Mouse (Mus musculus) liver, embryonic 14.5 days (tissue): ENCODE measurements around the gene Ptk7. TPM values are rescaled to one million over a fixed set of nuclear protein-coding genes. Genes with fewer than 3 reads are reported as not detected.

Experiments
- ATAC-seq: fragments of 200-750 bp; cut with Nextera tagmentation; 2 replicates; pipeline ENCODE4 v1.8.0; 2017; ENCODE audit warnings: moderate number of reproducible peaks, mild to moderate bottlenecking, moderate library complexity; ENCODE audit not compliant: insufficient read depth
- DNase-seq, 3 experiments: peaks; one replicate each; pipeline ENCODE4 v3.0.0-alpha.2; 2012 to 2013; ENCODE audit warnings: low read depth in 3 of 3, low spot score in 3 of 3
- H3K27ac ChIP-seq: fragments of 300-500 bp; sonication (generic); 2 replicates; pipeline ENCODE4 v1.5.1; 2014; ENCODE audit warnings: moderate library complexity, mild to moderate bottlenecking, control low read depth, inconsistent platforms
- H3K27me3 ChIP-seq: fragments of 300-500 bp; sonication (generic); 2 replicates; pipeline ENCODE4 v1.6.1; 2014; ENCODE audit warnings: mild to moderate bottlenecking, low read length, moderate library complexity; ENCODE audit not compliant: control insufficient read depth, insufficient read depth
- H3K36me3 ChIP-seq: fragments of 300-500 bp; sonication (generic); replicated peaks from 2 replicates; pipeline ENCODE4 v1.6.1; 2014; ENCODE audit warnings: low read depth; ENCODE audit not compliant: control insufficient read depth, insufficient read depth
- H3K4me1 ChIP-seq, 2 experiments: fragments of 200-500 bp in 1 of 2; fragments of 300-500 bp in 1 of 2; sonication (generic) in 1 of 2; replicated peaks; 2 replicates each; pipeline ENCODE4 v1.6.1; 2012 to 2014; ENCODE audit warnings: antibody characterized with exemption in 1 of 2, inconsistent platforms in 1 of 2, low read length in 1 of 2; ENCODE audit not compliant: control insufficient read depth in 2 of 2, insufficient read depth in 2 of 2
- H3K4me2 ChIP-seq: fragments of 300-500 bp; sonication (generic); 2 replicates; pipeline ENCODE4 v1.6.1; 2014; ENCODE audit warnings: low read depth, mild to moderate bottlenecking, control low read depth, moderate library complexity
- H3K4me3 ChIP-seq, 2 experiments: fragments of 200-500 bp in 1 of 2; fragments of 300-500 bp in 1 of 2; sonication (generic) in 1 of 2; 2 replicates each; pipeline ENCODE4 v1.5.1; 2012 to 2014; ENCODE audit warnings: low read depth in 2 of 2, low read length in 2 of 2, mild to moderate bottlenecking in 2 of 2, control low read depth in 1 of 2, inconsistent platforms in 1 of 2, moderate library complexity in 1 of 2; ENCODE audit not compliant: insufficient read depth in 1 of 2
- H3K9ac ChIP-seq: fragments of 300-500 bp; sonication (generic); replicated peaks from 2 replicates; pipeline ENCODE4 v1.6.1; 2014; ENCODE audit warnings: mild to moderate bottlenecking, control low read depth, moderate library complexity
- H3K9me3 ChIP-seq: fragments of 300-500 bp; sonication (generic); 2 replicates; pipeline ENCODE4 v1.6.1; 2016; ENCODE audit warnings: low read length, mixed read lengths; ENCODE audit not compliant: control insufficient read depth
- CTCF ChIP-seq: IDR thresholded peaks from 2 replicates; pipeline ENCODE4 v1.5.1; 2016; ENCODE audit warnings: antibody characterized with exemption, low read depth, control low read depth
- EP300 ChIP-seq: IDR thresholded peaks from 2 replicates; pipeline ENCODE4 v1.6.1; 2016; ENCODE audit warnings: antibody characterized with exemption, low read depth
- WGBS: fragments of 180-500 bp; shearing (Covaris S2); extraction: QIAGEN DNeasy Blood & Tissue Kit; methylation state at CpG from one replicate; pipeline ENCODE4 v1.1.7; 2014; ENCODE audit not compliant: insufficient replicate concordance; 5-methylcytosine and 5-hydroxymethylcytosine counted together
- polyA plus RNA-seq, 2 experiments: library from polyadenylated mRNA; depleted of rRNA in 1 of 2; stranded (reverse) in 1 of 2; unstranded in 1 of 2; fragments of >200 nt; fragmentation: Nextera tagmentation in 1 of 2; extraction: Ambion mirVana in 1 of 2; gene quantifications; 2 replicates each; pipeline versions ENCODE4 v1.2.1 to v1.2.3; 2012 to 2014

Ptk7 gene
- 3.6 and 3.7 TPM in 2 replicates for polyA plus RNA-seq (2012; rRNA removed)
- 3.0 and 3.4 TPM in 2 replicates for polyA plus RNA-seq (2014; fragmentation: Nextera tagmentation; extraction: Ambion mirVana)

GRCm38 (mm10) chr17:46628791-46629684 is at the start of gene Ptk7:
TSS of gene Ptk7 (minus strand) at chr17:46629504.
- Histone ChIP-seq H3K27ac (no peak within 1 kb of the TSS), H3K4me1 (peaks cover 0 to 4% of the 10 kb centered on the region in 2 experiments; a peak in 1 of 4 replicates), H3K27me3 (peaks cover 25% of the 10 kb centered on the region), H3K4me2 (peak within 1 kb of the TSS; percentile 58), H3K4me3 (peak within 1 kb of the TSS; percentile 57 to 61), H3K36me3 (no peaks in the 10 kb centered on the region), H3K9me3 (no peaks in the 10 kb centered on the region), H3K9ac (peak within 1 kb of the TSS; percentile 33; the same call in 1 of the 2 replicates)
- no peak for TF ChIP-seq EP300
- no peak for TF ChIP-seq CTCF
- DNase-seq (no peak), ATAC-seq (peak; percentile 47; the same call in 1 of the 2 replicates)
- WGBS = under 1% methylated on average over 85 of the region's 90 CpGs

DNA sequence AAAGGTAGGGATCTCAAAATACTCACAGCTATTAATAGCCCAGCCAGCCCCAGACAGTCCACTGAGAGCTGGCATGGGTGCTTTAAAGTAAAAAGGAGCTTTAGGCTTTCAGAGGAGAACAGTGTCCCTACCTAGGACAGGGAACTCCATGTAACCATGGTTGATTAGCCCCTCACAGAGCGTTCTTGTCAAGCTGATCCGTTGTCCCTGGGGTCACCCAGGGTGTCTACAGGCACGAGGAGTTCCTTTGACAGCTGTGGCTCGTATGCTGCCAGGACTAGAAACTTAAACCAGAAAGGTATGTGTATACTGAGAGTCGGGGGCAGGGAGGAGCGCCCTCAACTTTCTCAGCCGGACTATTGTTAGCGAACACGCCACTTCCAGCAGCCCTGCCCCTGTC is 49.6 kb upstream of the Ptk7 start:
- peaks cover 25% of the 10 kb centered on the region for H3K36me3 ChIP-seq
- H3K27ac ChIP-seq = no peak overlapping the region

GRCm38 (mm10) chr17:46678416-46678815 is 49.1 kb upstream of the Ptk7 start, which contains the start of gene Mea1:
TSS of gene Mea1 (plus strand) at chr17:46678793.
- ATAC-seq = no peak
- Histone ChIP-seq H3K4me3 (peak within 1 kb of the TSS; percentile 65 to 69), H3K27ac (peak within 1 kb of the TSS; percentile 19), H3K4me2 (peak within 1 kb of the TSS; percentile 88), H3K36me3 (peaks cover 25% of the 10 kb centered on the region), H3K4me1 (peaks cover 19 to 24% of the 10 kb centered on the region in 2 experiments), H3K9ac (peak within 1 kb of the TSS; percentile 76), H3K9me3 (no peaks in the 10 kb centered on the region), H3K27me3 (no peaks in the 10 kb centered on the region)
- 80% methylated on average over 8 of the region's 9 CpGs for WGBS
- no peak for DNase-seq
- TF ChIP-seq EP300 (no peak), CTCF (no peak)

More for the DNA sequence above, 49.6 kb upstream of the Ptk7 start:
- no peak for TF ChIP-seq CTCF
- no peak for TF ChIP-seq EP300
- Histone ChIP-seq H3K4me2 (peak overlapping the region; percentile 88), H3K9me3 (no peaks in the 10 kb centered on the region), H3K27me3 (no peaks in the 10 kb centered on the region), H3K4me1 (peaks cover 19 to 24% of the 10 kb centered on the region in 2 experiments), H3K9ac (no peak overlapping the region), H3K4me3 (no peak overlapping the region)
- DNase-seq = no peak
- 68% methylated on average over 9 of the region's 9 CpGs for WGBS
- no peak for ATAC-seq

GRCm38 (mm10) chr17:46674530-46675283 is 45.4 kb upstream of the Ptk7 start:
- DNase-seq (no peak), ATAC-seq (peak; percentile 16)
- H3K9ac ChIP-seq = peak overlapping the region; percentile 55
- H3K4me3 ChIP-seq = peak overlapping the region; percentile 47 to 69
- H3K4me1 ChIP-seq = peaks cover 13 to 21% of the 10 kb centered on the region in 2 experiments
- no peaks in the 10 kb centered on the region for H3K27me3 ChIP-seq
- H3K36me3 ChIP-seq = peaks cover 24% of the 10 kb centered on the region
- H3K27ac ChIP-seq = peak overlapping the region; percentile 48
- no peaks in the 10 kb centered on the region for H3K9me3 ChIP-seq
- WGBS = 37% methylated on average over 15 of the region's 15 CpGs
- TF ChIP-seq EP300 (no peak), CTCF (no peak)
- peak overlapping the region; percentile 73 for H3K4me2 ChIP-seq
